Mouse (Mus musculus) embryo, embryonic 10.5 days (tissue): ENCODE data around the gene Zbtb3.

Source experiments
- DNase-seq: peaks from one replicate; pipeline ENCODE4 v3.0.0-alpha.2; 2015; ENCODE audit warnings: low spot score

Gene Zbtb3

GRCm38 (mm10) chr19:8839908-8840791 lies 37.8 kb downstream of the Zbtb3 start:
- peak; percentile 82 for DNase-seq

- DNase-seq, result no peak
These were observed 38.7 kb downstream of the Zbtb3 start for GRCm38 (mm10) chr19:8841012-8841411.

- no peak for DNase-seq
These were observed 40.6 kb downstream of the Zbtb3 start for GRCm38 (mm10) chr19:8842961-8843360.

GRCm38 (mm10) chr19:8844371-8845129 lies 42.2 kb downstream of the Zbtb3 start:
- peak; percentile 90 for DNase-seq

- no peak for DNase-seq
These were observed 46.0 kb downstream of the Zbtb3 start for GRCm38 (mm10) chr19:8848356-8848755.

GRCm38 (mm10) chr19:8850402-8850901 lies 48.1 kb downstream of the Zbtb3 start, which contains the start of gene Lrrn4cl:
Gene Lrrn4cl (plus strand): TSS chr19:8850768.
- DNase-seq, result peak; percentile 64

GRCm38 (mm10) chr19:8851639-8852038 lies 49.3 kb downstream of the Zbtb3 start:
- no peak for DNase-seq

GRCm38 (mm10) chr19:8852236-8852928 lies 50.0 kb downstream of the Zbtb3 start:
- DNase-seq, result no peak

- no peak for DNase-seq
These were observed 50.8 kb downstream of the Zbtb3 start for GRCm38 (mm10) chr19:8853117-8853516.
